Mouse (Mus musculus) lung, postnatal 0 days (tissue): ENCODE measurements at regions not wholly inside any gene's neighbourhood (a gene's known extent, or its start where the extent isn't known, plus 50 kb on each side); places are given as distances from the start of the nearest gene placed in this dataset.

Experiments used
- ATAC-seq: fragments of 200-750 bp; cut with Nextera tagmentation; 2 replicates; pipeline ENCODE4 v1.8.0; 2017; ENCODE audit warnings: moderate library complexity
- DNase-seq: peaks from one replicate; pipeline ENCODE4 v3.0.0-alpha.2; 2016; ENCODE audit warnings: low spot score
- H3K27ac ChIP-seq: fragments of 300-500 bp; sonication (generic); 2 replicates; pipeline ENCODE4 v1.5.1; 2014; ENCODE audit warnings: antibody characterized with exemption, mild to moderate bottlenecking, low read length, mixed read lengths
- H3K27me3 ChIP-seq: fragments of 300-500 bp; sonication (generic); replicated peaks from 2 replicates; pipeline ENCODE4 v1.6.1; 2014; ENCODE audit warnings: low read length, mixed read lengths; ENCODE audit not compliant: insufficient read depth
- H3K36me3 ChIP-seq: fragments of 300-500 bp; sonication (generic); 2 replicates; pipeline ENCODE4 v1.6.1; 2014; ENCODE audit warnings: low read length, mixed read lengths; ENCODE audit not compliant: insufficient read depth
- H3K4me1 ChIP-seq: fragments of 300-500 bp; sonication (generic); 2 replicates; pipeline ENCODE4 v1.6.1; 2014; ENCODE audit warnings: antibody characterized with exemption, low read depth, low read length, mixed read lengths; ENCODE audit not compliant: insufficient read depth
- H3K4me2 ChIP-seq: fragments of 300-500 bp; sonication (generic); replicated peaks from 2 replicates; pipeline ENCODE4 v1.6.1; 2014; ENCODE audit warnings: low read depth, mild to moderate bottlenecking, low read length, moderate library complexity, mixed read lengths
- H3K4me3 ChIP-seq: fragments of 300-500 bp; sonication (generic); 2 replicates; pipeline ENCODE4 v1.5.1; 2014; ENCODE audit warnings: low read depth, low read length
- H3K9ac ChIP-seq: fragments of 300-500 bp; sonication (generic); replicated peaks from 2 replicates; pipeline ENCODE4 v1.6.1; 2014; ENCODE audit warnings: low read depth, mild to moderate bottlenecking
- H3K9me3 ChIP-seq: fragments of 300-500 bp; sonication (generic); 2 replicates; pipeline ENCODE4 v1.6.1; 2016; ENCODE audit warnings: low read length, mixed read lengths
- CTCF ChIP-seq: IDR thresholded peaks from 2 replicates; pipeline ENCODE4 v1.5.1; 2016; ENCODE audit warnings: antibody characterized with exemption, mild to moderate bottlenecking
- EP300 ChIP-seq: IDR thresholded peaks from 2 replicates; pipeline ENCODE4 v1.6.1; 2016; ENCODE audit warnings: antibody characterized with exemption, mild to moderate bottlenecking, control low read depth
- WGBS: fragments of 180-500 bp; shearing (Covaris S2); extraction: QIAGEN DNeasy Blood & Tissue Kit; methylation state at CpG from one replicate; pipeline ENCODE4 v1.1.7; 2014; 5-methylcytosine and 5-hydroxymethylcytosine counted together

DNA sequence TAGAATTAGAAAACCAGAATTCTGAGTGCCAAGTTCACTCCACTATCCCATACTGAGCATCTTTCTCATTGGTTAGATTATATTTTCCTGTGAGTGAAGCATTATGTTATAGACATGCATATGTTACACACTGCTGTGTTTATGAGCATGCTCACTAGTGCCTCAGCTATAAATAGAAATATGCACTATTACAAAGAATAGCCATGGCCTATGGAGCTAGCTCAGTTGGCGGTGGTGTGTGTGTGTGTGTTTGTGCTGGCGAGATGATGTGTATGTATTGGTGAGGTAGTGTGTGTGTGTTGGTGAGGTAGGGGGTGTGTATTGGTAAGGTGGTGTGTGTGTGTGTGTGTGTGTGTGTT lies 106.2 kb downstream of the Sec31a start:
- TF ChIP-seq EP300 (no peak), CTCF (no peak)

DNA sequence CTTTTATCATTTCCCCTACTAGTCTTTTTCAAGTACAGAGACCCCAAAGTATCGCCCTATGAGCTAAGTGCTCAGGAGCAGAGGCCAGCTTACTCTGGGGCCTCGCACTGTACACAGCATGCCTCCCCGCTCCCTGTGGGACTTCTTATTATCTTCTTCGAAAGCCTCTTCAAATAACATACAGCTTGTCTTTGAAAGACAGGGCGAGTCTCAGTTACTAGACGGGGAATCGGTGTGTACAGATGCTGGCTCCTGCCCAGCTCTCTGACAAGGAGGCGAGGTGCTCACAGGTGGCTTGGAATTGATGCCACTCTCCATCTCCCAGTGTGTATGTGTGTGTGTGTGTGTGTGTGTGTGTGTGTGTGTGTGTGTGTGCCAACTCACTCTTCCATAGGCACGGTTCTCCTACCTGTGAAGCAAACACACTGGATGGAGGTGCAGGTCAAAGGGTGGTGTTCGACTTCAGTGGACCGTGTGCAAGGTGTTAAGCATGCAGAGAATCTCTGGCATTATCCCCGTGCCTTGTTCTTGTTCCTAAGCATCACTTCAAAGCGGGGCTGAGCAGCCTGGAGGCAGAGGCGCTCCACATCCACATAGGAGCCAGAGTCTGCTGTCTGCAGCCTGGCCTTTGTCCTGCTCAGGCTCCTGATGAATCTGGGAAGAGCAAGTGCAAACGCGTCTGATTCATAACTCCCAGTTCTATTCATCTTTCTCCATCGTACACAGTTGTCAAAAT lies 106.8 kb downstream of the Sec31a start:
- 64% methylated on average over 17 of the region's 17 CpGs for WGBS
- no peak overlapping the region for H3K9ac ChIP-seq
- H3K27me3 ChIP-seq, result no peaks in the 10 kb centered on the region
- H3K4me3 ChIP-seq, result no peak overlapping the region
- H3K36me3 ChIP-seq, result no peaks in the 10 kb centered on the region
- H3K9me3 ChIP-seq, result no peaks in the 10 kb centered on the region
- no peak for DNase-seq
- H3K4me1 ChIP-seq, result no peaks in the 10 kb centered on the region
- TF ChIP-seq CTCF (no peak), EP300 (no peak)
- no peak for ATAC-seq
- no peak overlapping the region for H3K27ac ChIP-seq
- no peak overlapping the region for H3K4me2 ChIP-seq

More for the DNA sequence above, 106.2 kb downstream of the Sec31a start:
- H3K4me2 ChIP-seq, result no peak overlapping the region
- ATAC-seq, result no peak
- H3K27me3 ChIP-seq, result no peaks in the 10 kb centered on the region
- no peaks in the 10 kb centered on the region for H3K4me1 ChIP-seq
- WGBS, result 87% methylated on average over 2 of the region's 2 CpGs
- no peak overlapping the region for H3K9ac ChIP-seq
- H3K27ac ChIP-seq, result no peak overlapping the region
- H3K4me3 ChIP-seq, result no peak overlapping the region
- DNase-seq, result no peak
- H3K9me3 ChIP-seq, result no peaks in the 10 kb centered on the region
- H3K36me3 ChIP-seq, result no peaks in the 10 kb centered on the region

DNA sequence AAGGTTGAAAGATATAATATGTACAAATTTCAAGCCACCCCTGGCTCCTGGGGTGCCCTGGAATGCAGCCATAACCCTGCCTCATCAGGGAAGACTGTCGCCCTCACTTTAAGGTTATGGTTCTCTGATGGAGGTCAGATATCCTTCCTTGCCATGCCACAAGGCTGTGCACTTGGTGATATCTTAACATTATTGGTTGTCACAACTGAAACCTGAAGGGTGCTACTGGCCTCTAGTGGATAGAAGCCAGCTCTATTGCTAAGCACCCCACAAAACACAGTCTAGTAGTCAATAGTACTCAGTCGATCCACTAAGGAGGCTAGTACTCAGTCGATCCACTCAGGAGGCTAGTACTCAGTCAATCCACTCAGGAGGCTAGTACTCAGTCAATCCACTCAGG lies 111.6 kb downstream of the Sec31a start:
- H3K4me2 ChIP-seq, result no peak overlapping the region
- H3K9me3 ChIP-seq, result no peaks in the 10 kb centered on the region
- H3K27ac ChIP-seq, result no peak overlapping the region
- WGBS, result 57% methylated on average over 3 of the region's 3 CpGs
- DNase-seq (peak; percentile 65), ATAC-seq (no peak)
- TF ChIP-seq EP300 (no peak), CTCF (peak; percentile 68)
- H3K9ac ChIP-seq, result no peak overlapping the region
- no peaks in the 10 kb centered on the region for H3K36me3 ChIP-seq
- H3K4me1 ChIP-seq, result no peaks in the 10 kb centered on the region
- no peaks in the 10 kb centered on the region for H3K27me3 ChIP-seq
- no peak overlapping the region for H3K4me3 ChIP-seq

DNA sequence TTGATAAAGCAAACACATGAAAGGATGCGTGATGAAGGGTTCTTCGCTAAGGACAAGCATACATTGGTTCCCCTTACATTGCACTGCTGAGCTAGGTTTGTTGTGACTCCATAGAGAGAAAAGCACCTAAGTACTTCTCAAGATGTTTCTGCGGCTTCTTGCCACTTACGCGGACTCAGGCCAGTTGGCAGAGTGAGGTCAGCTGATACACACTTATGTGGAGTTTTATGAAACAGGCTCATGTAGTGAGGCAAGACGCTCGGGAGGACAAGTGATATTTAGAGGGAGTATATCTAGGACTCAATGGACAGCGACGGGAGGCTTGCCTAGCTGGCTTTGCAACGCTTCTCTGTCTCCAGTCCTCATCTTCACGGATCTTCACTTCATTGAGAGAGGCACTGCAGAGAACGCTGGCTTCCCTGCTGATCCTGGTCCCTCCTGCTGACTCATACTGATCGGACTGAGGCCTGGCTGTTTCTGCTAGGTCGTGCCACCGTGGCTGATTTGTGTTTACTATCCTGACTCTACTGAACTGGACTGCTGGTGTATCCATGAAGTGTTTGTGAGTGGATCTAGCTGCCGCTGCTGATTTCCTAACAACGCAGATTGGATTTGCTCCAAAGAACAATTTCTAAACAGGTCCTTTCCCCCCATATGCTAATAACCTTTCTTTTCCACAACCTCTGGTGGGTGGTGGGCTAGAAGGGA lies 113.8 kb downstream of the Sec31a start:
- Histone ChIP-seq H3K4me2 (no peak overlapping the region), H3K9ac (no peak overlapping the region), H3K9me3 (no peaks in the 10 kb centered on the region), H3K4me3 (no peak overlapping the region), H3K27ac (no peak overlapping the region), H3K27me3 (no peaks in the 10 kb centered on the region), H3K4me1 (no peaks in the 10 kb centered on the region), H3K36me3 (no peaks in the 10 kb centered on the region)
- peak; percentile 87 for ATAC-seq
- DNase-seq, result peak; percentile 84
- WGBS, result 52% methylated on average over 17 of the region's 17 CpGs
- TF ChIP-seq CTCF (no peak), EP300 (peak; percentile 81)

DNA sequence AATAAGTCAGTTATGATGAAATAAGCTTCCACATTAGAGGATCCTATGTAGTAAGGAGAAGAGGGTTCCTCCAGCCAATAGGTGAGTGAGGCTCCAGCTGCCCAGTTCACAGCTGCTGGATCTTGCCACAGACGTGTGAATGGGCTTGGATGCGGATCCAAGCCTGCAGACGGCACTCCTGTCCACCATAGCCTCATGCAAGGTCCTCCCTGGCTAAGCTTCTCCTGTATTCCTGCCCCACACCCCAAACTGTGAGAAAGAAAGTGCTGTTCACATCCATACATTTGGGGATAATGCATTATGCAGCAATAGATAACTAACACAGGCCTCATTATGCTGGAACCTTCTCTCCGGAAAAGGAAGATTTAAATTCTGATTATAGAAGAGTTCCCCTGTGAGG lies 116.9 kb downstream of the Sec31a start:
- H3K4me1 ChIP-seq, result no peaks in the 10 kb centered on the region
- DNase-seq, result no peak
- ATAC-seq, result no peak
- H3K4me2 ChIP-seq, result no peak overlapping the region
- H3K9me3 ChIP-seq, result no peaks in the 10 kb centered on the region
- H3K27ac ChIP-seq, result no peak overlapping the region
- no peak overlapping the region for H3K9ac ChIP-seq
- H3K27me3 ChIP-seq, result no peaks in the 10 kb centered on the region
- TF ChIP-seq CTCF (no peak), EP300 (no peak)
- no peak overlapping the region for H3K4me3 ChIP-seq
- no peaks in the 10 kb centered on the region for H3K36me3 ChIP-seq
- WGBS, result 88% methylated on average over 4 of the region's 4 CpGs

DNA sequence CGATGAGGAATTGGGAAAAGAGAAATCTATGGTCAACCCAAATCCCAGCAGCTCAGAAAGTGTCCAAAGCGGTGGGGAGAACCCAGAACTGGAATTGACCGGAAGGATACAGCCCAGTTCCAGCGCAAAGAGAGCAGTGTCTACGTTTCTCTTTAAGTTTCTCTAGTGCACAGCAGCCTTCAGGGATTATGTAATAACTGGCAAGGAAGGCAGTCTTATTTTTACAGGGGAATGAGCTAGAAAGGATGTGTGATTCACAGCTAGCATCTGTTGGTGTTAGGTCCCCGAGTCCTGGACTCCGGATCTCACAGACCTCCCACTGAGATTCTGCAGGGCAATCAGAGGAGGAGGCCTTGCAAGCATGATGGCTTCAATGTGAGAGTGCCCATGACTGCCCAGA lies 121.8 kb downstream of the Sec31a start:
- DNase-seq, result peak; percentile 87
- H3K4me2 ChIP-seq, result no peak overlapping the region

More for the DNA sequence above, 121.8 kb downstream of the Sec31a start:
- H3K9ac ChIP-seq, result no peak overlapping the region
- WGBS, result 62% methylated on average over 7 of the region's 7 CpGs
- no peaks in the 10 kb centered on the region for H3K9me3 ChIP-seq
- TF ChIP-seq EP300 (peak; percentile 82), CTCF (no peak)
- H3K4me1 ChIP-seq, result peaks cover 3% of the 10 kb centered on the region; the same call in 1 of the 2 replicates
- H3K27ac ChIP-seq, result peak overlapping the region; percentile 11; the same call in 1 of the 2 replicates
- H3K36me3 ChIP-seq, result no peaks in the 10 kb centered on the region
- H3K27me3 ChIP-seq, result no peaks in the 10 kb centered on the region
- ATAC-seq, result peak; percentile 89
- H3K4me3 ChIP-seq, result no peak overlapping the region
